Mouse (Mus musculus) megakaryocyte progenitor cell, adult 5-6 weeks (primary cell): Measurements from ENCODE around the gene Ank3. TPM values are rescaled to one million over a fixed set of nuclear protein-coding genes. Genes with fewer than 3 reads are reported as not detected.
A peak's percentile ranks its signal among the peaks of the same experiment; 100 is the strongest.

ENCODE experiments used
- ATAC-seq: replicated peaks from 2 replicates; pipeline ENCODE4 v1.8.0; 2016; ENCODE audit warnings: mild to moderate bottlenecking, moderate TSS enrichment, inconsistent platforms; ENCODE audit not compliant: poor library complexity
- total RNA-seq, 2 experiments: library from RNA; stranded (forward) in 1 of 2; stranded (reverse) in 1 of 2; fragments of 157-497, 149-512 nt in 1 of 2; fragments of 200-1000 nt in 1 of 2; gene quantifications; 2 replicates each; pipeline versions ENCODE4 v1.2.3 to v1.2.4; 2015 to 2017

Ank3 gene
- total RNA-seq, 2 experiments from 2014 or later = 0.25 TPM; not detected in 1

- no peak for ATAC-seq
Observed at GRCm38 (mm10) chr10:69944845-69945244, 546.3 kb downstream of the Ank3 start.

- ATAC-seq = no peak
Observed at GRCm38 (mm10) chr10:69945870-69946269, 547.3 kb downstream of the Ank3 start.

- ATAC-seq = no peak
Observed at GRCm38 (mm10) chr10:69946271-69946670, 547.7 kb downstream of the Ank3 start.

- no peak for ATAC-seq
Observed at GRCm38 (mm10) chr10:69947093-69947492, 548.5 kb downstream of the Ank3 start.

GRCm38 (mm10) chr10:69950236-69950918, 551.8 kb downstream of the Ank3 start:
- ATAC-seq = no peak

- no peak for ATAC-seq
Observed at GRCm38 (mm10) chr10:69950919-69951236, 552.3 kb downstream of the Ank3 start.

GRCm38 (mm10) chr10:69951426-69951825, 552.9 kb downstream of the Ank3 start:
- ATAC-seq = no peak

- no peak for ATAC-seq
Observed at GRCm38 (mm10) chr10:69952316-69952715, 553.7 kb downstream of the Ank3 start.

- no peak for ATAC-seq
Observed at GRCm38 (mm10) chr10:69954657-69955267, 556.2 kb downstream of the Ank3 start.

- no peak for ATAC-seq
Observed at GRCm38 (mm10) chr10:69962226-69962625, 563.7 kb downstream of the Ank3 start.

GRCm38 (mm10) chr10:69962976-69963375, 564.4 kb downstream of the Ank3 start:
- no peak for ATAC-seq

GRCm38 (mm10) chr10:69964611-69965010, 566.0 kb downstream of the Ank3 start:
- peak; percentile 93 for ATAC-seq

GRCm38 (mm10) chr10:69965085-69965484, 566.5 kb downstream of the Ank3 start:
- no peak for ATAC-seq

GRCm38 (mm10) chr10:69967994-69968393, 569.4 kb downstream of the Ank3 start:
- ATAC-seq = no peak

- no peak for ATAC-seq
Observed at GRCm38 (mm10) chr10:69979636-69980035, 581.1 kb downstream of the Ank3 start.

GRCm38 (mm10) chr10:69981386-69982097, 583.0 kb downstream of the Ank3 start:
- ATAC-seq = peak; percentile 72

GRCm38 (mm10) chr10:69982701-69983100, 584.1 kb downstream of the Ank3 start:
- peak; percentile 58 for ATAC-seq

- ATAC-seq = no peak
Observed at GRCm38 (mm10) chr10:69987496-69987895, 588.9 kb downstream of the Ank3 start.

- ATAC-seq = no peak
Observed at GRCm38 (mm10) chr10:69997082-69997481, 598.5 kb downstream of the Ank3 start.

GRCm38 (mm10) chr10:70004058-70004457, 605.5 kb downstream of the Ank3 start:
- no peak for ATAC-seq

GRCm38 (mm10) chr10:70004831-70005230, 606.3 kb downstream of the Ank3 start:
- no peak for ATAC-seq

GRCm38 (mm10) chr10:70006380-70006779, 607.8 kb downstream of the Ank3 start:
- no peak for ATAC-seq
